In genomic region chr15:98724441-98724840, GRCm38 (mm10) we compare ENCODE assay signal across 12 mouse cellular contexts. TPM values are rescaled to one million over a fixed set of nuclear protein-coding genes. Genes with fewer than 3 reads are reported as not detected.
DNase-seq lines count a peak whose midpoint lies in the region; ATAC-seq and TF ChIP-seq lines count a peak whose summit lies in the region.
"Had no signal": no experiment of that assay in that cellular context is flagged by ENCODE, and none has a peak within 500 bp of the region (broad histone marks: within the 10 kb centered on the region; RNA-seq: fewer than 3 reads in every experiment).

No protein-coding gene starts in this region.

- H3K27ac ChIP-seq in heart, embryonic 14.5 days (replicated peaks in 1 of 2; ENCODE audit: control insufficient read depth in 1 of 2, insufficient read depth in 1 of 2, low read depth in 2 of 2, low read length in 2 of 2): no peak overlapping the region
- no peak overlapping the region for H3K27ac ChIP-seq in midbrain, embryonic 10.5 days (replicated peaks)
- no peak overlapping the region for H3K27ac ChIP-seq in midbrain, embryonic 13.5 days
- H3K27ac ChIP-seq in hindbrain, postnatal 0 days: no peak overlapping the region
- no peak overlapping the region for H3K27ac ChIP-seq in stomach, embryonic 15.5 days
- H3K27ac ChIP-seq in forebrain, embryonic 14.5 days (ENCODE audit: low read depth, low read length): no peak overlapping the region
- H3K27ac ChIP-seq: layer of hippocampus, adult 2 months; liver, embryonic 13.5 days had no signal

- H3K27me3 ChIP-seq in heart, embryonic 14.5 days (ENCODE audit: control insufficient read depth, insufficient read depth, low read length): peaks cover 7% of the 10 kb centered on the region
- H3K27me3 ChIP-seq in midbrain, embryonic 10.5 days (ENCODE audit: low read depth, poor library complexity, severe bottlenecking): peaks cover 73% of the 10 kb centered on the region
- H3K27me3 ChIP-seq in midbrain, embryonic 13.5 days: peaks cover 55% of the 10 kb centered on the region
- H3K27me3 ChIP-seq in hindbrain, postnatal 0 days (ENCODE audit: insufficient read depth, low read length): no peaks in the 10 kb centered on the region
- no peaks in the 10 kb centered on the region for H3K27me3 ChIP-seq in stomach, embryonic 15.5 days (replicated peaks)
- H3K27me3 ChIP-seq in forebrain, embryonic 14.5 days (replicated peaks; ENCODE audit: control insufficient read depth, insufficient read depth, low read length): peaks cover 12% of the 10 kb centered on the region; the same call in 1 of the 2 replicates

- no peak for DNase-seq in heart, postnatal 4 days
- DNase-seq in midbrain, embryonic 10.5 days (ENCODE audit: low spot score): no peak
- peak; percentile 15 for DNase-seq in hindbrain, postnatal 0 days (ENCODE audit: low spot score)
- DNase-seq in adrenal gland, adult 2 months: no peak
- DNase-seq in forebrain, embryonic 14.5 days (ENCODE audit: low spot score): no peak
- DNase-seq: heart, adult 11 months; liver, embryonic 13.5 days had no signal

- no peak for ATAC-seq in heart, embryonic 14.5 days (ENCODE audit: insufficient number of reproducible peaks, insufficient read depth, low FRiP score, low read depth)
- no peak for ATAC-seq in midbrain, embryonic 13.5 days
- no peak for ATAC-seq in hindbrain, postnatal 0 days
- no peak for ATAC-seq in stomach, embryonic 15.5 days (ENCODE audit: insufficient read depth, low FRiP score, low read depth)
- ATAC-seq in forebrain, embryonic 14.5 days: no peak

- no peaks in the 10 kb centered on the region for H3K9me3 ChIP-seq in heart, embryonic 14.5 days (ENCODE audit: control insufficient read depth, low read length)
- H3K9me3 ChIP-seq in midbrain, embryonic 10.5 days (replicated peaks): no peaks in the 10 kb centered on the region
- H3K9me3 ChIP-seq in midbrain, embryonic 13.5 days: no peaks in the 10 kb centered on the region
- no peaks in the 10 kb centered on the region for H3K9me3 ChIP-seq in hindbrain, postnatal 0 days (ENCODE audit: low read length)
- H3K9me3 ChIP-seq in stomach, embryonic 15.5 days: no peaks in the 10 kb centered on the region
- H3K9me3 ChIP-seq in forebrain, embryonic 14.5 days (replicated peaks; ENCODE audit: control insufficient read depth, low read length): no peaks in the 10 kb centered on the region
- H3K9me3 ChIP-seq: liver, embryonic 13.5 days had no signal

- TF ChIP-seq CTCF in hindbrain, postnatal 0 days (IDR thresholded peaks at IDR 0.05; ENCODE audit: low read depth): no peak

- H3K9ac ChIP-seq in heart, embryonic 14.5 days (ENCODE audit: low read length): no peak overlapping the region
- no peak overlapping the region for H3K9ac ChIP-seq in midbrain, embryonic 13.5 days (replicated peaks)
- H3K9ac ChIP-seq in hindbrain, postnatal 0 days (replicated peaks; ENCODE audit: low read length): no peak overlapping the region
- H3K9ac ChIP-seq in stomach, embryonic 15.5 days: no peak overlapping the region
- no peak overlapping the region for H3K9ac ChIP-seq in forebrain, embryonic 14.5 days (ENCODE audit: low read length)
- H3K9ac ChIP-seq: liver, embryonic 13.5 days had no signal

- 34% methylated on average over 18 of the region's 19 CpGs for WGBS in heart, embryonic 14.5 days
- 28% methylated on average over 19 of the region's 19 CpGs for WGBS in midbrain, embryonic 10.5 days
- 35% methylated on average over 19 of the region's 19 CpGs for WGBS in midbrain, embryonic 13.5 days
- WGBS in hindbrain, postnatal 0 days: 27% methylated on average over 19 of the region's 19 CpGs
- WGBS in stomach, embryonic 15.5 days: 27% methylated on average over 19 of the region's 19 CpGs
- WGBS in forebrain, embryonic 14.5 days: 40% methylated on average over 19 of the region's 19 CpGs

- H3K4me1 ChIP-seq in heart, embryonic 14.5 days (ENCODE audit: control insufficient read depth in 2 of 2, insufficient read depth in 2 of 2, low read length in 2 of 2): peaks cover 9 to 13% of the 10 kb centered on the region in 2 experiments; a peak in 3 of 4 replicates
- peaks cover 59% of the 10 kb centered on the region for H3K4me1 ChIP-seq in midbrain, embryonic 10.5 days
- H3K4me1 ChIP-seq in midbrain, embryonic 13.5 days (replicated peaks): peaks cover 28% of the 10 kb centered on the region
- peaks cover 4% of the 10 kb centered on the region; the same call in 1 of the 2 replicates for H3K4me1 ChIP-seq in hindbrain, postnatal 0 days (ENCODE audit: insufficient read depth, low read length)
- peaks cover 17% of the 10 kb centered on the region for H3K4me1 ChIP-seq in stomach, embryonic 15.5 days
- peaks cover 16% of the 10 kb centered on the region for H3K4me1 ChIP-seq in forebrain, embryonic 14.5 days (ENCODE audit: control insufficient read depth, insufficient read depth, low read length)

- H3K4me3 ChIP-seq in heart, embryonic 14.5 days (ENCODE audit: control insufficient read depth in 1 of 2, insufficient read depth in 1 of 2, low read depth in 1 of 2, low read length in 2 of 2): no peak overlapping the region
- H3K4me3 ChIP-seq in midbrain, embryonic 10.5 days: peak overlapping the region; percentile 23
- H3K4me3 ChIP-seq in midbrain, embryonic 13.5 days (replicated peaks): no peak overlapping the region
- H3K4me3 ChIP-seq in hindbrain, postnatal 0 days (ENCODE audit: low read length): no peak overlapping the region
- H3K4me3 ChIP-seq in stomach, embryonic 15.5 days (replicated peaks): no peak overlapping the region
- no peak overlapping the region for H3K4me3 ChIP-seq in forebrain, embryonic 14.5 days (ENCODE audit: low read depth, low read length)
- H3K4me3 ChIP-seq: layer of hippocampus, adult 2 months; liver, embryonic 13.5 days; myocyte had no signal

- H3K36me3 ChIP-seq in heart, embryonic 14.5 days (ENCODE audit: control insufficient read depth, insufficient read depth, low read length): no peaks in the 10 kb centered on the region
- H3K36me3 ChIP-seq in midbrain, embryonic 10.5 days: no peaks in the 10 kb centered on the region
- no peaks in the 10 kb centered on the region for H3K36me3 ChIP-seq in midbrain, embryonic 13.5 days
- no peaks in the 10 kb centered on the region for H3K36me3 ChIP-seq in hindbrain, postnatal 0 days (ENCODE audit: insufficient read depth, low read length)
- H3K36me3 ChIP-seq in stomach, embryonic 15.5 days: no peaks in the 10 kb centered on the region
- H3K36me3 ChIP-seq in forebrain, embryonic 14.5 days (ENCODE audit: control insufficient read depth, insufficient read depth, low read length): no peaks in the 10 kb centered on the region
- H3K36me3 ChIP-seq: liver, embryonic 13.5 days had no signal

- peak overlapping the region; percentile 13; the same call in 1 of the 2 replicates for H3K4me2 ChIP-seq in heart, embryonic 14.5 days (ENCODE audit: low read length)
- H3K4me2 ChIP-seq in midbrain, embryonic 13.5 days (replicated peaks): no peak overlapping the region; the same call in 1 of the 2 replicates
- peak overlapping the region; percentile 18; the same call in 1 of the 2 replicates for H3K4me2 ChIP-seq in hindbrain, postnatal 0 days (ENCODE audit: low read depth, low read length)
- peak overlapping the region; percentile 23 for H3K4me2 ChIP-seq in stomach, embryonic 15.5 days
- H3K4me2 ChIP-seq in forebrain, embryonic 14.5 days (ENCODE audit: low read length): no peak overlapping the region
- H3K4me2 ChIP-seq: liver, embryonic 13.5 days had no signal

RNA-seq across cellular contexts. Expression of gene Fkbp11, which starts 3.6 kb away (rescaled TPM):
- polyA plus RNA-seq in heart, embryonic 14.5 days (2014; fragmentation: Nextera tagmentation; extraction: Ambion mirVana): 21.5 and 23.4 TPM in 2 replicates
- total RNA-seq in heart, postnatal 4 days (2021): 10 to 100 TPM; 11.0 to 12.8 TPM
- polyA plus RNA-seq in midbrain, embryonic 10.5 days (2016; fragmentation: Nextera tagmentation; extraction: Ambion mirVana): 15.2 and 16.4 TPM in 2 replicates
- polyA plus RNA-seq in midbrain, embryonic 13.5 days (2015; fragmentation: Nextera tagmentation; extraction: Ambion mirVana): 3.5 and 4.1 TPM in 2 replicates
- total RNA-seq in hindbrain, postnatal 0 days (2014; rRNA removed): 6.4 and 10.6 TPM in 2 replicates
- 5.0 and 6.6 TPM in 2 replicates for polyA plus RNA-seq in hindbrain, postnatal 0 days (2015; fragmentation: Nextera tagmentation; extraction: Ambion mirVana)
- 112 and 123 TPM in 2 replicates for polyA plus RNA-seq in stomach, embryonic 15.5 days (2015; fragmentation: Nextera tagmentation; extraction: Ambion mirVana)
- 1 to 10 TPM; 4.9 to 9.3 TPM for total RNA-seq in adrenal gland, adult 2 months (2021)
- polyA plus RNA-seq in adrenal gland, adult 2 months (2012; rRNA removed): 8.4 and 10.0 TPM in 2 replicates
- 2.6 and 3.8 TPM in 2 replicates for polyA plus RNA-seq in forebrain, embryonic 14.5 days (2014; fragmentation: Nextera tagmentation; extraction: Ambion mirVana)

RNA-seq across cellular contexts. Expression of gene Ccdc65, which starts 16.4 kb away (rescaled TPM):
- 0.42 and 0.89 TPM in 2 replicates for polyA plus RNA-seq in heart, embryonic 14.5 days (2014; fragmentation: Nextera tagmentation; extraction: Ambion mirVana)
- under 1 TPM; 0.38 to 0.55 TPM for total RNA-seq in heart, postnatal 4 days (2021)
- polyA plus RNA-seq in midbrain, embryonic 10.5 days (2016; fragmentation: Nextera tagmentation; extraction: Ambion mirVana): 1.3 and 1.5 TPM in 2 replicates
- polyA plus RNA-seq in midbrain, embryonic 13.5 days (2015; fragmentation: Nextera tagmentation; extraction: Ambion mirVana): 2.6 and 3.2 TPM in 2 replicates
- 2.6 and 3.7 TPM in 2 replicates for total RNA-seq in hindbrain, postnatal 0 days (2014; rRNA removed)
- polyA plus RNA-seq in hindbrain, postnatal 0 days (2015; fragmentation: Nextera tagmentation; extraction: Ambion mirVana): 7.7 and 10.4 TPM in 2 replicates
- polyA plus RNA-seq in stomach, embryonic 15.5 days (2015; fragmentation: Nextera tagmentation; extraction: Ambion mirVana): 0.84 and 1.1 TPM in 2 replicates
- total RNA-seq in adrenal gland, adult 2 months (2021): under 1 TPM; 0.32 to 0.62 TPM
- polyA plus RNA-seq in adrenal gland, adult 2 months (2012; rRNA removed): 0.11 and 0.23 TPM in 2 replicates
- polyA plus RNA-seq in forebrain, embryonic 14.5 days (2014; fragmentation: Nextera tagmentation; extraction: Ambion mirVana): 3.2 and 3.3 TPM in 2 replicates
- polyA plus RNA-seq: liver, embryonic 13.5 days had no signal

RNA-seq across cellular contexts. Expression of gene Arf3, which starts 38.6 kb away (rescaled TPM):
- 26.7 and 31.9 TPM in 2 replicates for polyA plus RNA-seq in heart, embryonic 14.5 days (2014; fragmentation: Nextera tagmentation; extraction: Ambion mirVana)
- total RNA-seq in heart, postnatal 4 days (2021): 10 to 100 TPM; 40.9 to 43.7 TPM
- 41.2 and 43.2 TPM in 2 replicates for polyA plus RNA-seq in midbrain, embryonic 10.5 days (2016; fragmentation: Nextera tagmentation; extraction: Ambion mirVana)
- 57.5 and 66.0 TPM in 2 replicates for polyA plus RNA-seq in midbrain, embryonic 13.5 days (2015; fragmentation: Nextera tagmentation; extraction: Ambion mirVana)
- 127 TPM in 2 replicates for total RNA-seq in hindbrain, postnatal 0 days (2014; rRNA removed)
- 80.7 and 92.9 TPM in 2 replicates for polyA plus RNA-seq in hindbrain, postnatal 0 days (2015; fragmentation: Nextera tagmentation; extraction: Ambion mirVana)
- polyA plus RNA-seq in stomach, embryonic 15.5 days (2015; fragmentation: Nextera tagmentation; extraction: Ambion mirVana): 41.6 and 45.2 TPM in 2 replicates
- total RNA-seq in adrenal gland, adult 2 months (2021): 100 to 1,000 TPM; 130 to 136 TPM
- polyA plus RNA-seq in adrenal gland, adult 2 months (2012; rRNA removed): 82.4 and 106 TPM in 2 replicates
- 31.7 and 41.4 TPM in 2 replicates for polyA plus RNA-seq in forebrain, embryonic 14.5 days (2014; fragmentation: Nextera tagmentation; extraction: Ambion mirVana)

RNA-seq across cellular contexts. Expression of gene Rnd1, which starts 47.2 kb away (rescaled TPM):
- polyA plus RNA-seq in heart, embryonic 14.5 days (2014; fragmentation: Nextera tagmentation; extraction: Ambion mirVana): 0.61 and 1.3 TPM in 2 replicates
- total RNA-seq in heart, postnatal 4 days (2021): 1 to 10 TPM; 1.5 TPM
- 7.1 and 9.8 TPM in 2 replicates for polyA plus RNA-seq in midbrain, embryonic 10.5 days (2016; fragmentation: Nextera tagmentation; extraction: Ambion mirVana)
- polyA plus RNA-seq in midbrain, embryonic 13.5 days (2015; fragmentation: Nextera tagmentation; extraction: Ambion mirVana): 10.2 and 12.7 TPM in 2 replicates
- 22.3 and 26.7 TPM in 2 replicates for total RNA-seq in hindbrain, postnatal 0 days (2014; rRNA removed)
- polyA plus RNA-seq in hindbrain, postnatal 0 days (2015; fragmentation: Nextera tagmentation; extraction: Ambion mirVana): 16.2 and 16.3 TPM in 2 replicates
- polyA plus RNA-seq in stomach, embryonic 15.5 days (2015; fragmentation: Nextera tagmentation; extraction: Ambion mirVana): 1.3 and 1.4 TPM in 2 replicates
- 1 to 10 TPM; 3.9 to 4.0 TPM for total RNA-seq in adrenal gland, adult 2 months (2021)
- polyA plus RNA-seq in adrenal gland, adult 2 months (2012; rRNA removed): 1.4 and 3.0 TPM in 2 replicates
- 6.3 and 6.8 TPM in 2 replicates for polyA plus RNA-seq in forebrain, embryonic 14.5 days (2014; fragmentation: Nextera tagmentation; extraction: Ambion mirVana)

RNA-seq across cellular contexts. Expression of gene Wnt10b, which starts 53.5 kb away (rescaled TPM):
- polyA plus RNA-seq in heart, embryonic 14.5 days (2014; fragmentation: Nextera tagmentation; extraction: Ambion mirVana): not detected in 2 replicates
- total RNA-seq in heart, postnatal 4 days (2021): under 1 TPM; 0.36 to 0.50 TPM
- polyA plus RNA-seq in midbrain, embryonic 10.5 days (2016; fragmentation: Nextera tagmentation; extraction: Ambion mirVana): 0.14 and 0.24 TPM in 2 replicates
- polyA plus RNA-seq in midbrain, embryonic 13.5 days (2015; fragmentation: Nextera tagmentation; extraction: Ambion mirVana): 0.24 TPM in 1 of 2 replicates, not detected in the other
- total RNA-seq in hindbrain, postnatal 0 days (2014; rRNA removed): 1.4 and 4.5 TPM in 2 replicates
- 0.29 TPM in 1 of 2 replicates, not detected in the other for polyA plus RNA-seq in hindbrain, postnatal 0 days (2015; fragmentation: Nextera tagmentation; extraction: Ambion mirVana)
- polyA plus RNA-seq in stomach, embryonic 15.5 days (2015; fragmentation: Nextera tagmentation; extraction: Ambion mirVana): 0.08 TPM in 1 of 2 replicates, not detected in the other
- 1 to 10 TPM in 1 of 2 experiments, under 1 TPM in 1; 0.84 to 2.2 TPM for total RNA-seq in adrenal gland, adult 2 months (2021)
- 0.45 and 2.2 TPM in 2 replicates for polyA plus RNA-seq in adrenal gland, adult 2 months (2012; rRNA removed)
- not detected in 2 replicates for polyA plus RNA-seq in forebrain, embryonic 14.5 days (2014; fragmentation: Nextera tagmentation; extraction: Ambion mirVana)
- polyA plus RNA-seq: liver, embryonic 13.5 days had no signal

Comparison
In these comparisons a context has a peak if more than half of its experiments do, and no peak if none do; other contexts are left out.
1. H3K4me2 ChIP-seq: peak in heart, embryonic 14.5 days (single experiment), hindbrain, postnatal 0 days (single experiment) and stomach, embryonic 15.5 days (single experiment); none in midbrain, embryonic 13.5 days (single experiment) and forebrain, embryonic 14.5 days (single experiment).